Mouse (Mus musculus) heart, postnatal 0 days (tissue): ENCODE data around the gene Plg.

Experiments
- CTCF ChIP-seq: IDR thresholded peaks from 2 replicates; pipeline ENCODE4 v1.5.1; 2016; ENCODE audit warnings: antibody characterized with exemption, control low read depth, low read depth
- EP300 ChIP-seq: IDR thresholded peaks from 2 replicates; pipeline ENCODE4 v1.6.1; 2016; ENCODE audit warnings: antibody characterized with exemption, low read depth

DNA sequence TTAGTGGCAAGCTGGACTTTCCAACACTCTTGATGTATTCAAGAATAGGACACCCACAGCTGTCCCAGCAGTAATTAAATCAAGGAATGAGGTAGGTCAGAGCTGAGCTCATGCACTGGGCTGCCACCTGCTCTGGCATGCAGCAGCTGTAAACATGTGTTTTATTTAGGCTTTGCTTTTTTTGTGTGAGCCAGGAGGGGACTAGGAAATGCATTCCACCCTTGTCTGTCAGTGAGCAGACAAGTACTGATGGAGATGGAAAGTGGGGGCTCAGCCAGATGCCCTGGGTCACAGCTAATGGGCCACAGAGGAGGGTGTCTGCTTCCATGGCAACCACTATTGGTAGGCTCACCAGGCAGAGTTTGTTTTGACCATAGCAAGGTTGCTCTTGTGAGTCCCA, 50.0 kb downstream of the Plg start:
- no peak for TF ChIP-seq CTCF
- no peak for TF ChIP-seq EP300
